Mouse (Mus musculus) C2C12 (cell line): ENCODE data around the gene Clstn1.

ENCODE experiments used
- CTCF ChIP-seq: IDR thresholded peaks from one replicate; pipeline ENCODE4 v1.5.1; 2011; ENCODE audit not compliant: control insufficient read depth, insufficient read depth, insufficient read length
- FOSL1 ChIP-seq: IDR thresholded peaks from one replicate; pipeline ENCODE4 v1.8.0; 2011; ENCODE audit warnings: mild to moderate bottlenecking, low read length; ENCODE audit not compliant: poor library complexity, insufficient read depth, severe bottlenecking
- MAX ChIP-seq: IDR thresholded peaks from one replicate; pipeline ENCODE4 v1.6.1; 2011; ENCODE audit warnings: mild to moderate bottlenecking, control low read depth
- USF1 ChIP-seq: IDR thresholded peaks from one replicate; pipeline ENCODE4 v1.6.1; 2011; ENCODE audit warnings: low read depth, mild to moderate bottlenecking, control low read depth, moderate library complexity

- TF ChIP-seq CTCF (no peak), MAX (no peak), USF1 (no peak), FOSL1 (no peak)
Observed at GRCm38 (mm10) chr4:149634157-149634556, 47.9 kb downstream of the Clstn1 start.
